Mouse (Mus musculus): ENCODE measurements around the gene Dock1. TPM values are rescaled to one million over a fixed set of nuclear protein-coding genes. Genes with fewer than 3 reads are reported as not detected.

The Dock1 gene
- total RNA-seq, 1 experiment from 2014 or later = 125 TPM

- DNase-seq = no peak
These were observed 388.6 kb downstream of the Dock1 start for GRCm38 (mm10) chr7:135059071-135059470.

GRCm38 (mm10) chr7:135059562-135059961, 389.1 kb downstream of the Dock1 start:
- DNase-seq = peak; percentile 32

- no peak for DNase-seq
These were observed 393.4 kb downstream of the Dock1 start for GRCm38 (mm10) chr7:135063886-135064285.

- DNase-seq = no peak
These were observed 394.8 kb downstream of the Dock1 start for GRCm38 (mm10) chr7:135065301-135065700.

GRCm38 (mm10) chr7:135068887-135069286, 398.4 kb downstream of the Dock1 start:
- no peak for DNase-seq

GRCm38 (mm10) chr7:135076904-135077303, 406.4 kb downstream of the Dock1 start:
- DNase-seq = no peak

- DNase-seq = no peak
These were observed 406.9 kb downstream of the Dock1 start for GRCm38 (mm10) chr7:135077340-135077739.

GRCm38 (mm10) chr7:135077806-135078205, 407.4 kb downstream of the Dock1 start:
- no peak for DNase-seq

- DNase-seq = no peak
These were observed 413.0 kb downstream of the Dock1 start for GRCm38 (mm10) chr7:135083421-135083820.

GRCm38 (mm10) chr7:135084069-135084468, 413.6 kb downstream of the Dock1 start:
- no peak for DNase-seq

GRCm38 (mm10) chr7:135086556-135086955, 416.1 kb downstream of the Dock1 start:
- DNase-seq = peak; percentile 25

- DNase-seq = peak; percentile 48
These were observed 419.2 kb downstream of the Dock1 start for GRCm38 (mm10) chr7:135089626-135090025.

GRCm38 (mm10) chr7:135093851-135094250, 423.4 kb downstream of the Dock1 start:
- peak; percentile 47 for DNase-seq

- DNase-seq = peak; percentile 62
These were observed 431.5 kb downstream of the Dock1 start for GRCm38 (mm10) chr7:135101921-135102320.

- peak; percentile 87 for DNase-seq
These were observed 436.1 kb downstream of the Dock1 start for GRCm38 (mm10) chr7:135106536-135106935.

- DNase-seq = no peak
These were observed 439.9 kb downstream of the Dock1 start for GRCm38 (mm10) chr7:135110307-135110706.

- no peak for DNase-seq
These were observed 455.0 kb downstream of the Dock1 start for GRCm38 (mm10) chr7:135125296-135126065.

GRCm38 (mm10) chr7:135132461-135132860, 462.0 kb downstream of the Dock1 start:
- no peak for DNase-seq

- no peak for DNase-seq
These were observed 464.2 kb downstream of the Dock1 start for GRCm38 (mm10) chr7:135134619-135135018.

GRCm38 (mm10) chr7:135139153-135139612, 468.7 kb downstream of the Dock1 start:
- peak; percentile 46 for DNase-seq

GRCm38 (mm10) chr7:135144731-135145130, 474.3 kb downstream of the Dock1 start:
- DNase-seq = no peak

GRCm38 (mm10) chr7:135150926-135151325, 480.5 kb downstream of the Dock1 start:
- no peak for DNase-seq

GRCm38 (mm10) chr7:135157571-135157970, 487.1 kb downstream of the Dock1 start:
- DNase-seq = no peak

GRCm38 (mm10) chr7:135158381-135158780, 487.9 kb downstream of the Dock1 start:
- DNase-seq = no peak
